23 mouse cellular contexts compared by ENCODE assay signal in genomic region chr9:64551307-64551706, GRCm38 (mm10).
A peak's percentile ranks its signal among the peaks of the same experiment; 100 is the strongest.
DNase-seq lines count a peak whose midpoint lies in the region; ATAC-seq and TF ChIP-seq lines count a peak whose summit lies in the region.
"Had no signal": no experiment of that assay in that cellular context is flagged by ENCODE, and none has a peak within 500 bp of the region (broad histone marks: within the 10 kb centered on the region; RNA-seq: fewer than 3 reads in every experiment).

No protein-coding gene starts in this region.

- H3K27ac ChIP-seq in liver, embryonic 13.5 days: 0 out of 2 replicates have a peak overlapping the region, but pooled peaks have one; percentile 4
- no peak overlapping the region for H3K27ac ChIP-seq in liver, postnatal 0 days (ENCODE audit: low read depth)
- H3K27ac ChIP-seq: embryonic facial prominence, embryonic 10.5 days; embryonic facial prominence, embryonic 12.5 days; forebrain, embryonic 13.5 days; forebrain, embryonic 15.5 days had no signal

- no peak for DNase-seq in liver, embryonic 13.5 days
- DNase-seq in liver, postnatal 0 days: no peak
- peak; percentile 17 for DNase-seq in MN1 (ENCODE audit: low spot score)
- no peak for DNase-seq in yolk sac, embryonic 10.5 days (ENCODE audit: low spot score)
- DNase-seq: adrenal gland, adult 8-10 months; adrenal gland, postnatal 14 days; adrenal gland, postnatal 36 days; B cell, adult 2 months; cerebellum, adult 11-12 months; cerebellum, adult 2 months; cerebellum, adult 9-10 months; cerebellum, postnatal 10 days; cerebellum, postnatal 25 days; forebrain, postnatal 0 days had no signal

- 62% methylated on average over 1 of the region's 1 CpGs for WGBS in liver, embryonic 13.5 days (ENCODE audit: insufficient replicate concordance)
- WGBS in liver, postnatal 0 days (ENCODE audit: insufficient replicate concordance): 63% methylated on average over 1 of the region's 1 CpGs

- H3K9ac ChIP-seq in liver, embryonic 13.5 days: no peak overlapping the region
- H3K9ac ChIP-seq in liver, postnatal 0 days (replicated peaks): no peak overlapping the region
- H3K9ac ChIP-seq: embryonic facial prominence, embryonic 12.5 days; forebrain, embryonic 13.5 days; forebrain, embryonic 15.5 days; forebrain, postnatal 0 days had no signal

- TF ChIP-seq EP300 in liver, postnatal 0 days (IDR thresholded peaks at IDR 0.05; ENCODE audit: low read depth): no peak

- no peak for ATAC-seq in liver, embryonic 13.5 days (ENCODE audit: low read depth)
- ATAC-seq in liver, postnatal 0 days: no peak
- ATAC-seq in megakaryocyte-erythroid progenitor cell, adult 5-6 weeks (replicated peaks; ENCODE audit: low FRiP score, low TSS enrichment, poor library complexity, severe bottlenecking): peak; percentile 66
- ATAC-seq: activated CD4-positive, CD25-positive, alpha-beta regulatory T cell, adult 4 months; CD4-positive, CD25-positive, alpha-beta regulatory T cell, adult 4 months; forebrain, embryonic 13.5 days; forebrain, embryonic 15.5 days; forebrain, postnatal 0 days; Patski had no signal

- H3K4me2 ChIP-seq in liver, embryonic 13.5 days: no peak overlapping the region
- H3K4me2 ChIP-seq in liver, postnatal 0 days (ENCODE audit: low read depth, low read length): no peak overlapping the region
- H3K4me2 ChIP-seq: embryonic facial prominence, embryonic 12.5 days; forebrain, embryonic 13.5 days; forebrain, embryonic 15.5 days had no signal

- peaks cover 27% of the 10 kb centered on the region for H3K27me3 ChIP-seq in liver, embryonic 13.5 days
- H3K27me3 ChIP-seq in liver, postnatal 0 days (ENCODE audit: insufficient read depth, low read length): no peaks in the 10 kb centered on the region
- H3K27me3 ChIP-seq: embryonic facial prominence, embryonic 12.5 days; forebrain, embryonic 13.5 days; forebrain, embryonic 15.5 days had no signal

- H3K4me3 ChIP-seq in liver, embryonic 13.5 days (replicated peaks): no peak overlapping the region
- no peak overlapping the region for H3K4me3 ChIP-seq in liver, postnatal 0 days (ENCODE audit: low read depth, low read length)
- H3K4me3 ChIP-seq: embryonic facial prominence, embryonic 10.5 days; embryonic facial prominence, embryonic 12.5 days; forebrain, embryonic 13.5 days; forebrain, embryonic 15.5 days had no signal

- TF ChIP-seq CTCF in liver, postnatal 0 days (IDR thresholded peaks at IDR 0.05; ENCODE audit: low read depth): no peak

- H3K9me3 ChIP-seq in liver, embryonic 13.5 days (replicated peaks): no peaks in the 10 kb centered on the region
- H3K9me3 ChIP-seq in liver, postnatal 0 days (ENCODE audit: low read length): no peaks in the 10 kb centered on the region
- H3K9me3 ChIP-seq: embryonic facial prominence, embryonic 10.5 days; embryonic facial prominence, embryonic 12.5 days; forebrain, embryonic 13.5 days; forebrain, embryonic 15.5 days; G1E had no signal

- H3K4me1 ChIP-seq in liver, embryonic 13.5 days (replicated peaks): peaks cover 10% of the 10 kb centered on the region
- H3K4me1 ChIP-seq in liver, postnatal 0 days (ENCODE audit: insufficient read depth): no peaks in the 10 kb centered on the region
- H3K4me1 ChIP-seq: embryonic facial prominence, embryonic 12.5 days had no signal

- H3K36me3 ChIP-seq in liver, embryonic 13.5 days: no peaks in the 10 kb centered on the region
- H3K36me3 ChIP-seq in liver, postnatal 0 days (replicated peaks; ENCODE audit: insufficient read depth, low read length): no peaks in the 10 kb centered on the region
- H3K36me3 ChIP-seq: embryonic facial prominence, embryonic 10.5 days; embryonic facial prominence, embryonic 12.5 days; forebrain, embryonic 15.5 days; G1E had no signal
